Mouse (Mus musculus) inflammation-experienced regulatory T-cells, adult 16 weeks (primary cell): ENCODE data around the gene Anks3. TPM values are rescaled to one million over a fixed set of nuclear protein-coding genes. Genes with fewer than 3 reads are reported as not detected.

ENCODE experiments used
- polyA plus RNA-seq: library from polyadenylated mRNA; unstranded; fragments of 100-300 nt; shearing (Covaris generic); gene quantifications from one replicate; pipeline ENCODE4 v1.2.1, GENCODE M21; 2017

Gene Anks3
- polyA plus RNA-seq, result 96.9 TPM

GRCm38 (mm10) chr16:4963797-4964709 is at the start of gene Anks3:
Anks3 (minus strand) TSS chr16:4964205.

DNA sequence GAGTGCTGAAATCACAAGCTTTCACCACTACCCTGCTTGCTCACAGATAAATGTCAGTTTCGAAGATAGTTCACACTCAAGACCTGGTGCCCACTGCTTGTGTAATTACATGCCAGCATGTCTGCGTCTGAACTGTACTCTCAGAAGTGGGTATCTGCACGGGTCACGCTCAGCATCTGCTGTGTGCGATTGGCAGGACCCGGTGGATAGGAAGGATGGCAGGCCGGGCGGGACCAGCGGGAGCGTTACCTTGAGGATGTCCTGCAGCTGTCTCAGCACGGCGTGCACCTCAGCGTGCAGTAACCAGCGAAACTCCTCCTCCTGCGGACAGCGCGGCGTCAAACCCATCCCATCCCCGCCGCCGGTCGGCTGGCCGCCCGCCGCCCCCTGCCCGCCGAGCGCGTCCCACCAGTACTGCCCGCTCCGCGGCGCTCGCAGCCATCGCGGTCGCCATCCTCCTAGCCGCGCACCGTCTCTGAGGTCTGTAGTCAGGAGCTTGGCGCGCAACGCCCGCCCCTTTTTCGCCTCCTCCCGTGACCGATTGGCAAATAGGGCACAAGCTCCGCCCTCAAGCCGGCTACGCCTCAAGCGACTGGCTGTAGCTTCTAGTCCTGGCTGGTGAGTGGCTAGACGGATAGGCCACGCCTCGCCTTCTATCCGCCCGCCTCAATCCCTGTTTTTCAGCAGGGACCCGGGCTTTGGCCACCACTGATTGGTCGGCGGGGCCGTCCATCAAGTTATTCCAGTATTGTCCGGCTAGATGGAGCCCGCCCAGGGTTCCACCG is 49.2 kb upstream of the Anks3 start, which contains the start of gene Rogdi:
Rogdi (minus strand) TSS at position 500 of the 785 bp plus-strand sequence.

GRCm38 (mm10) chr16:5007067-5007466 is 43.1 kb upstream of the Anks3 start, which contains the start of gene Smim22:
Smim22 (plus strand) TSS chr16:5007288.

GRCm38 (mm10) chr16:4997553-4997952 is 33.5 kb upstream of the Anks3 start, which contains the start of gene Sept12:
Sept12 (minus strand) TSS chr16:4997852.

GRCm38 (mm10) chr16:4938461-4938860 is 25.5 kb downstream of the Anks3 start, which contains the start of gene Nudt16l1:
Nudt16l1 (plus strand) TSS chr16:4938761.

Other genes with a start within 250 kb of the Anks3 start
- 9.6 TPM for gene Nmral1, start 244.8 kb downstream of the Anks3 start, polyA plus RNA-seq
- gene Hmox2, start 237.8 kb downstream of the Anks3 start, polyA plus RNA-seq, result 104 TPM
- 45.5 TPM for gene Cdip1, start 173.9 kb downstream of the Anks3 start, polyA plus RNA-seq
- 0.35 TPM for gene 4930562C15Rik, start 128.8 kb downstream of the Anks3 start, polyA plus RNA-seq
- gene Ubald1, start 83.9 kb downstream of the Anks3 start, polyA plus RNA-seq, result 53.9 TPM
- 80.7 TPM for gene Mgrn1, start 78.0 kb downstream of the Anks3 start, polyA plus RNA-seq
- 163 TPM for gene Nudt16l1, start 25.4 kb downstream of the Anks3 start, polyA plus RNA-seq
- not detected for gene Sept12, start 33.6 kb upstream of the Anks3 start, polyA plus RNA-seq
- gene Smim22, start 43.1 kb upstream of the Anks3 start, polyA plus RNA-seq, result not detected
- 24.5 TPM for gene Rogdi, start 49.3 kb upstream of the Anks3 start, polyA plus RNA-seq
- gene Glyr1, start 85.7 kb upstream of the Anks3 start, polyA plus RNA-seq, result 188 TPM
- 16.7 TPM for gene Ubn1, start 85.9 kb upstream of the Anks3 start, polyA plus RNA-seq
- not detected for gene Ppl, start 168.2 kb upstream of the Anks3 start, polyA plus RNA-seq
- gene Sec14l5, start 182.9 kb upstream of the Anks3 start, polyA plus RNA-seq, result not detected
- gene Nagpa, start 239.8 kb upstream of the Anks3 start, polyA plus RNA-seq, result 18.8 TPM